Mouse (Mus musculus) frontal cortex, adult 2 months (tissue): ENCODE results near the gene Nme1. TPM values are rescaled to one million over a fixed set of nuclear protein-coding genes. Genes with fewer than 3 reads are reported as not detected.

Source experiments
- DNase-seq, 2 experiments: peaks; one replicate each; pipeline ENCODE4 v3.0.0; 2022; ENCODE audit warnings: low spot score in 1 of 2; ENCODE audit errors: extremely low spot score in 1 of 2
- polyA plus RNA-seq: library from polyadenylated mRNA; depleted of rRNA; stranded (reverse); fragments of >200 nt; gene quantifications from 2 replicates; pipeline ENCODE4 v1.2.3, GENCODE M21; 2012; rRNA removed

The Nme1 gene
- 282 and 284 TPM in 2 replicates for polyA plus RNA-seq

- DNase-seq: peak; percentile 97 to 100
Measured at GRCm38 (mm10) chr11:93968005-93968847, at the start of gene Nme1, which contains the start of gene Gm20390. Gene Nme1 (minus strand): TSS chr11:93968521. Gene Gm20390 (minus strand): TSS chr11:93968293.

GRCm38 (mm10) chr11:94003346-94003745 is 35.0 kb upstream of the Nme1 start:
- DNase-seq: no peak

- DNase-seq: no peak
Measured at GRCm38 (mm10) chr11:93999276-93999675, 31.0 kb upstream of the Nme1 start.

GRCm38 (mm10) chr11:93997141-93997775 is 28.9 kb upstream of the Nme1 start:
- DNase-seq: peak in 1 of 2 experiments; percentile 26

GRCm38 (mm10) chr11:93996306-93997140 is 28.2 kb upstream of the Nme1 start:
- DNase-seq: peak; percentile 21 to 33

- DNase-seq: peak; percentile 82 to 88
Measured at GRCm38 (mm10) chr11:93995720-93996305, 27.5 kb upstream of the Nme1 start, which contains the start of gene Spag9. Gene Spag9 (plus strand): TSS chr11:93996091.

GRCm38 (mm10) chr11:93995111-93995719 is 26.9 kb upstream of the Nme1 start:
- DNase-seq: peak; percentile 88

- DNase-seq: no peak
Measured at GRCm38 (mm10) chr11:93994531-93994930, 26.2 kb upstream of the Nme1 start.

- no peak for DNase-seq
Measured at GRCm38 (mm10) chr11:93988328-93989062, 20.2 kb upstream of the Nme1 start.

- DNase-seq: no peak
Measured at GRCm38 (mm10) chr11:93987625-93988327, 19.5 kb upstream of the Nme1 start.

GRCm38 (mm10) chr11:93987026-93987425 is 18.7 kb upstream of the Nme1 start:
- DNase-seq: no peak

- DNase-seq: no peak
Measured at GRCm38 (mm10) chr11:93986298-93986697, 18.0 kb upstream of the Nme1 start.

- DNase-seq: no peak
Measured at GRCm38 (mm10) chr11:93985265-93985664, 16.9 kb upstream of the Nme1 start.

- DNase-seq: no peak
Measured at GRCm38 (mm10) chr11:93984619-93985018, 16.3 kb upstream of the Nme1 start.

GRCm38 (mm10) chr11:93979502-93980049 is 11.3 kb upstream of the Nme1 start:
- DNase-seq: no peak

GRCm38 (mm10) chr11:93972951-93973350 is 4.6 kb upstream of the Nme1 start:
- no peak for DNase-seq

- DNase-seq: no peak
Measured at GRCm38 (mm10) chr11:93969799-93970198, 1.5 kb upstream of the Nme1 start.

GRCm38 (mm10) chr11:93969171-93969570 is 850 bp upstream of the Nme1 start:
- no peak for DNase-seq

- DNase-seq: no peak
Measured at GRCm38 (mm10) chr11:93968848-93969128, 467 bp upstream of the Nme1 start.
